11 mouse cellular contexts compared by ENCODE assay signal in genomic region chr19:46618322-46618721, GRCm38 (mm10). TPM values are rescaled to one million over a fixed set of nuclear protein-coding genes. Genes with fewer than 3 reads are reported as not detected.
A peak's percentile ranks its signal among the peaks of the same experiment; 100 is the strongest.
DNase-seq lines count a peak whose midpoint lies in the region; ATAC-seq and TF ChIP-seq lines count a peak whose summit lies in the region.
"Had no signal": no experiment of that assay in that cellular context is flagged by ENCODE, and none has a peak within 500 bp of the region (broad histone marks: within the 10 kb centered on the region; RNA-seq: fewer than 3 reads in every experiment).

No protein-coding gene starts in this region.

- H3K27ac ChIP-seq in forebrain, embryonic 10.5 days, result peak overlapping the region; percentile 1; the same call in 1 of the 2 replicates
- no peak overlapping the region for H3K27ac ChIP-seq in forebrain, embryonic 11.5 days (ENCODE audit: low read depth, low read length)
- peak overlapping the region; percentile 18; the same call in 1 of the 2 replicates for H3K27ac ChIP-seq in lung, embryonic 14.5 days (ENCODE audit: low read depth)
- 0 out of 2 replicates have a peak overlapping the region, but pooled peaks have one; percentile 26 for H3K27ac ChIP-seq in hindbrain, embryonic 14.5 days

- peaks cover 38% of the 10 kb centered on the region for H3K4me1 ChIP-seq in forebrain, embryonic 10.5 days
- H3K4me1 ChIP-seq in forebrain, embryonic 11.5 days (replicated peaks; ENCODE audit: control insufficient read depth, insufficient read depth, low read length), result peaks cover 15% of the 10 kb centered on the region
- peaks cover 40% of the 10 kb centered on the region for H3K4me1 ChIP-seq in lung, embryonic 14.5 days (ENCODE audit: insufficient read depth)
- H3K4me1 ChIP-seq in lung, adult 2 months (ENCODE audit: control insufficient read depth, insufficient read depth, low read length), result peaks cover 29% of the 10 kb centered on the region
- H3K4me1 ChIP-seq in hindbrain, embryonic 14.5 days (replicated peaks; ENCODE audit: control insufficient read depth, insufficient read depth, low read length), result peaks cover 44% of the 10 kb centered on the region

- no peak for TF ChIP-seq POLR2A in lung, adult 2 months (IDR thresholded peaks at IDR 0.05; ENCODE audit: borderline replicate concordance, extremely low read depth, low read depth, low read length)

- no peak overlapping the region for H3K9ac ChIP-seq in forebrain, embryonic 11.5 days (ENCODE audit: low read length)
- H3K9ac ChIP-seq in lung, embryonic 14.5 days, result no peak overlapping the region
- no peak overlapping the region for H3K9ac ChIP-seq in hindbrain, embryonic 14.5 days

- 84% methylated on average over 9 of the region's 9 CpGs for WGBS in forebrain, embryonic 10.5 days
- 67% methylated on average over 9 of the region's 9 CpGs for WGBS in forebrain, embryonic 11.5 days
- 60% methylated on average over 9 of the region's 9 CpGs for WGBS in lung, embryonic 14.5 days
- WGBS in lung, adult 2 months, result 32% methylated on average over 9 of the region's 9 CpGs
- 39% methylated on average over 9 of the region's 9 CpGs for WGBS in hindbrain, embryonic 14.5 days

- no peak for DNase-seq in forebrain, embryonic 10.5 days (ENCODE audit: extremely low spot score, low spot score)
- no peak for DNase-seq in forebrain, embryonic 11.5 days (ENCODE audit: low spot score)
- no peak for DNase-seq in lung, embryonic 14.5 days
- no peak for DNase-seq in lung, adult 2 months
- no peak for DNase-seq in hindbrain, embryonic 14.5 days (ENCODE audit: low spot score)
- no peak for DNase-seq in testis, postnatal 14 days (ENCODE audit: low spot score)
- no peak for DNase-seq in adrenal gland, postnatal 36 days
- DNase-seq: right cerebral cortex, postnatal 14 days had no signal

- TF ChIP-seq CTCF in lung, embryonic 14.5 days (IDR thresholded peaks at IDR 0.05; ENCODE audit: low read depth), result no peak
- TF ChIP-seq CTCF in lung, adult 2 months (IDR thresholded peaks at IDR 0.05; ENCODE audit: insufficient read depth, low read length), result no peak

- H3K4me2 ChIP-seq in forebrain, embryonic 11.5 days (ENCODE audit: low read depth, low read length, severe bottlenecking), result no peak overlapping the region
- H3K4me2 ChIP-seq in lung, embryonic 14.5 days, result no peak overlapping the region
- H3K4me2 ChIP-seq in hindbrain, embryonic 14.5 days (replicated peaks), result no peak overlapping the region

- H3K27me3 ChIP-seq in forebrain, embryonic 10.5 days (ENCODE audit: poor library complexity, severe bottlenecking), result no peaks in the 10 kb centered on the region
- no peaks in the 10 kb centered on the region for H3K27me3 ChIP-seq in forebrain, embryonic 11.5 days (ENCODE audit: control insufficient read depth, insufficient read depth, low read length)
- no peaks in the 10 kb centered on the region for H3K27me3 ChIP-seq in lung, embryonic 14.5 days (ENCODE audit: insufficient read depth, low read length)
- no peaks in the 10 kb centered on the region for H3K27me3 ChIP-seq in hindbrain, embryonic 14.5 days (ENCODE audit: control insufficient read depth, insufficient read depth, low read length)

- peaks cover 32% of the 10 kb centered on the region for H3K36me3 ChIP-seq in forebrain, embryonic 10.5 days (replicated peaks)
- no peaks in the 10 kb centered on the region for H3K36me3 ChIP-seq in forebrain, embryonic 11.5 days (ENCODE audit: control insufficient read depth, insufficient read depth, low read length)
- H3K36me3 ChIP-seq in lung, embryonic 14.5 days (ENCODE audit: insufficient read depth), result peaks cover 13% of the 10 kb centered on the region; the same call in 1 of the 2 replicates
- peaks cover 11% of the 10 kb centered on the region for H3K36me3 ChIP-seq in hindbrain, embryonic 14.5 days (replicated peaks; ENCODE audit: control insufficient read depth, insufficient read depth)

- no peaks in the 10 kb centered on the region for H3K9me3 ChIP-seq in forebrain, embryonic 10.5 days
- H3K9me3 ChIP-seq in forebrain, embryonic 11.5 days (ENCODE audit: control insufficient read depth, low read length), result no peaks in the 10 kb centered on the region
- H3K9me3 ChIP-seq in lung, embryonic 14.5 days (ENCODE audit: low read depth, low read length), result no peaks in the 10 kb centered on the region
- H3K9me3 ChIP-seq in hindbrain, embryonic 14.5 days (ENCODE audit: control insufficient read depth, low read length), result no peaks in the 10 kb centered on the region

- ATAC-seq in forebrain, embryonic 11.5 days (replicated peaks; ENCODE audit: low FRiP score), result no peak
- ATAC-seq in lung, embryonic 14.5 days (ENCODE audit: insufficient read depth), result no peak
- ATAC-seq in hindbrain, embryonic 14.5 days (ENCODE audit: low FRiP score), result no peak
- ATAC-seq in monocyte, adult 5-6 weeks (replicated peaks; ENCODE audit: insufficient number of reproducible peaks, low FRiP score, low TSS enrichment, poor library complexity, severe bottlenecking), result peak; percentile 70
- ATAC-seq: intestine, postnatal 0 days had no signal

- H3K4me3 ChIP-seq in forebrain, embryonic 10.5 days, result no peak overlapping the region
- H3K4me3 ChIP-seq in forebrain, embryonic 11.5 days (ENCODE audit: low read depth, low read length), result no peak overlapping the region
- no peak overlapping the region for H3K4me3 ChIP-seq in lung, embryonic 14.5 days (ENCODE audit: low read depth, low read length)
- H3K4me3 ChIP-seq in lung, adult 2 months (replicated peaks; ENCODE audit: extremely low read depth, low read depth, low read length), result no peak overlapping the region
- H3K4me3 ChIP-seq in hindbrain, embryonic 14.5 days (replicated peaks; ENCODE audit: low read length), result no peak overlapping the region

RNA-seq across cellular contexts. Expression of gene Wbp1l, which starts 19.4 kb away (rescaled TPM):
- 38.4 and 43.4 TPM in 2 replicates for polyA plus RNA-seq in forebrain, embryonic 10.5 days (2016; fragmentation: Nextera tagmentation; extraction: Ambion mirVana)
- 41.3 and 41.4 TPM in 2 replicates for polyA plus RNA-seq in forebrain, embryonic 11.5 days (2014; fragmentation: Nextera tagmentation; extraction: Ambion mirVana)
- polyA plus RNA-seq in lung, embryonic 14.5 days (2014; fragmentation: Nextera tagmentation; extraction: Ambion mirVana), result 40.8 and 43.1 TPM in 2 replicates
- 47.3 and 54.3 TPM in 2 replicates for polyA plus RNA-seq in lung, adult 2 months (2012; rRNA removed)
- polyA plus RNA-seq in hindbrain, embryonic 14.5 days (2014; fragmentation: Nextera tagmentation; extraction: Ambion mirVana), result 29.9 and 31.7 TPM in 2 replicates
- total RNA-seq in monocyte, adult 5-6 weeks (2017), result 45.5 to 72.9 TPM (median 56.5 TPM) in 3 replicates
- total RNA-seq in adrenal gland, postnatal 36 days (2021), result 100 to 1,000 TPM; 131 to 170 TPM

RNA-seq across cellular contexts. Expression of gene Sfxn2, which starts 45.2 kb away (rescaled TPM):
- polyA plus RNA-seq in forebrain, embryonic 10.5 days (2016; fragmentation: Nextera tagmentation; extraction: Ambion mirVana), result 16.6 and 17.9 TPM in 2 replicates
- polyA plus RNA-seq in forebrain, embryonic 11.5 days (2014; fragmentation: Nextera tagmentation; extraction: Ambion mirVana), result 10.9 and 14.6 TPM in 2 replicates
- 22.2 and 24.9 TPM in 2 replicates for polyA plus RNA-seq in lung, embryonic 14.5 days (2014; fragmentation: Nextera tagmentation; extraction: Ambion mirVana)
- polyA plus RNA-seq in lung, adult 2 months (2012; rRNA removed), result 3.8 and 6.5 TPM in 2 replicates
- 7.2 and 8.4 TPM in 2 replicates for polyA plus RNA-seq in hindbrain, embryonic 14.5 days (2014; fragmentation: Nextera tagmentation; extraction: Ambion mirVana)
- total RNA-seq in monocyte, adult 5-6 weeks (2017), result 8.9 to 11.1 TPM (median 10.2 TPM) in 3 replicates
- 10 to 100 TPM in 1 of 2 experiments, 1 to 10 TPM in 1; 7.9 to 11.5 TPM for total RNA-seq in adrenal gland, postnatal 36 days (2021)

RNA-seq across cellular contexts. Expression of gene Arl3, which starts 45.3 kb away (rescaled TPM):
- 196 and 201 TPM in 2 replicates for polyA plus RNA-seq in forebrain, embryonic 10.5 days (2016; fragmentation: Nextera tagmentation; extraction: Ambion mirVana)
- polyA plus RNA-seq in forebrain, embryonic 11.5 days (2014; fragmentation: Nextera tagmentation; extraction: Ambion mirVana), result 152 and 154 TPM in 2 replicates
- polyA plus RNA-seq in lung, embryonic 14.5 days (2014; fragmentation: Nextera tagmentation; extraction: Ambion mirVana), result 78.6 and 85.4 TPM in 2 replicates
- polyA plus RNA-seq in lung, adult 2 months (2012; rRNA removed), result 21.5 and 27.1 TPM in 2 replicates
- 130 and 141 TPM in 2 replicates for polyA plus RNA-seq in hindbrain, embryonic 14.5 days (2014; fragmentation: Nextera tagmentation; extraction: Ambion mirVana)
- 7.1 to 26.2 TPM (median 18.2 TPM) in 3 replicates for total RNA-seq in monocyte, adult 5-6 weeks (2017)
- total RNA-seq in adrenal gland, postnatal 36 days (2021), result 10 to 100 TPM; 43.3 to 67.7 TPM

RNA-seq across cellular contexts. Expression of gene Cyp17a1, which starts 54.6 kb away (rescaled TPM):
- not detected in 2 replicates for polyA plus RNA-seq in forebrain, embryonic 10.5 days (2016; fragmentation: Nextera tagmentation; extraction: Ambion mirVana)
- not detected in 2 replicates for polyA plus RNA-seq in forebrain, embryonic 11.5 days (2014; fragmentation: Nextera tagmentation; extraction: Ambion mirVana)
- polyA plus RNA-seq in lung, embryonic 14.5 days (2014; fragmentation: Nextera tagmentation; extraction: Ambion mirVana), result not detected in 2 replicates
- 0.06 TPM in 1 of 2 replicates, not detected in the other for polyA plus RNA-seq in lung, adult 2 months (2012; rRNA removed)
- polyA plus RNA-seq in hindbrain, embryonic 14.5 days (2014; fragmentation: Nextera tagmentation; extraction: Ambion mirVana), result not detected in 2 replicates
- 1.6 to 6.0 TPM (median 3.4 TPM) in 3 replicates for total RNA-seq in monocyte, adult 5-6 weeks (2017)
- 10 to 100 TPM in 1 of 2 experiments, 1 to 10 TPM in 1; 1.9 to 10.5 TPM for total RNA-seq in adrenal gland, postnatal 36 days (2021)
- total RNA-seq: left cerebral cortex, adult 8-10 months had no signal
- polyA plus RNA-seq: intestine, postnatal 0 days had no signal
